Mouse (Mus musculus): ENCODE data around the gene Iqgap3.

Iqgap3 gene

DNA sequence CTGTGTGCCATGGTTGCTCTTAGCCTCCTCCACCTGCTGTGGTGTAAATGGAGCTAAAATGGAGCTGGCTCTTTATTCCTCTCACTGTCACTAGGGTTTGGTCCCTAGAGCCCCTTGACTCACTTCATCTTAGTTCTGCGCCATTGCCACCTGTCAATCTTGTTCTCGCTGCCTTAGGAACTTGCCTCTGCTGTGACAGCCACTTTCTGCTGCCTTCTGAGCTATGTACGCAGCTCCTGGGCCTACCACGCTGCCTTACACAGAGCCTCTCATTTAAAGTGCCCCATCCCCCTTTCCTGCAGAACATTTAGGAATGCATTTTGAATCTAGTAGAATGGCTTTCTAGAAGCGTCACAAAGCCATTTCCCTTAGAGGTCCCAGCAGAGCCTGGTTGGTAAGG lies 12.4 kb downstream of the Iqgap3 start:
- no peak for DNase-seq (ENCODE audit: low read depth, low spot score)

DNA sequence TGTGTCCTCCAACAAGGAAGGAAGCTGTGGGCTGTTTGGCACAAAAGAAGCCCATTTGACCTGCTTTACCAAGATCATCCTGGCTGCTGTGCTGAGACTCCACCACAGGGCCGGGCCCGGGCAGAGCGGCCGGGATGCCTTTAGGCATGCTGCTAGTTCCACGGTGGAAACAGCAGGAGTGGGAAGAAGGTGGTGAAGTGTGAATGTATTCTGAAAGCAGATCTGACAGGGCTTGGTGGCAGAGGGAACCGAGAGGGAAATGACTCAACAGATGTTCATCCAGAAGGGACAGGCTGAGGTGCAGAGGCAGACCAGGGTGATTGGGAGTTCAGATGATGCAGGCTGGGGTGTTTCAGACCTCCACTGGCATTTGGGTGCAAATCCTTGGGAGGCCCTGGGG lies 15.9 kb downstream of the Iqgap3 start:
- no peak for DNase-seq (ENCODE audit: low read depth, low spot score)

DNA sequence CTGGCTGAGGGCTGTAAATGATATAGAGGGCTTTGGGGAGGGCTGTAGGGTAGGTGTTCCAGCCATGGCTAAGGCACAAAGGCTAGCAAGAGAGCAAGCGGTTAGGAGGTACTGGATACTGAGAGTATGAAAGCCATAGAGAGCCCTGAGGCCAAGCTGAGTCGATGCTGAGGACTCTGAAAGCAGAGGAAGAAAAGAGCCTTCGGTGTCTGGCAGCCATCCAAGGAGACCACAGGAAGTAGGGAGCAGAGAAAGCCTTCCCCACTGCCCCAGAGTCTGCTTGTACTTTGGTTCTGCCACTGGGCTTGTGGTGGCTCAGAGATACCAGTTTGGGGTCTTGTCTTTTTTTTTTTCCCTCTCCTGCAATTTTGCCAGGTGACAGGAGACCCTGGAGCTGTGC lies 18.5 kb downstream of the Iqgap3 start:
- DNase-seq (ENCODE audit: low read depth, low spot score), result no peak

DNA sequence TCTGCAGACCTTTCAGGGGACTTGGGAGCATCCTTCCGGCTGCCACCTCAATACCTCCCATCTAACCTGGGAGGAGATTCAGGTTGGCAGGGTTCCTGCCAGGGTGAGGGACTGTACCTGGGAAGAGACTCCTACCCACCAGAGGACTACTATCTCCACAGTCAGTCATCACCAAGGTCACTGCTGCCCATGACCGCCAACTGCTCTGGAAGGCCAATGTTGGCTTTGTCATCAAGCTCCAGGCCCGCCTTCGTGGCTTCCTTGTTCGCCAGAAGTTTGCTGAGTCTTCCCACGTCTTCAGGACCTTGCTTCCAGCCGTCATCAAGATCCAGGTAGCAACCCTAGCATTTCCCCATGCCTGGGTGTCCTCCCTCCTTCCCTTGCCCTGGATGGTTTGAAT lies 20.0 kb downstream of the Iqgap3 start:
- no peak for DNase-seq (ENCODE audit: low read depth, low spot score)

DNA sequence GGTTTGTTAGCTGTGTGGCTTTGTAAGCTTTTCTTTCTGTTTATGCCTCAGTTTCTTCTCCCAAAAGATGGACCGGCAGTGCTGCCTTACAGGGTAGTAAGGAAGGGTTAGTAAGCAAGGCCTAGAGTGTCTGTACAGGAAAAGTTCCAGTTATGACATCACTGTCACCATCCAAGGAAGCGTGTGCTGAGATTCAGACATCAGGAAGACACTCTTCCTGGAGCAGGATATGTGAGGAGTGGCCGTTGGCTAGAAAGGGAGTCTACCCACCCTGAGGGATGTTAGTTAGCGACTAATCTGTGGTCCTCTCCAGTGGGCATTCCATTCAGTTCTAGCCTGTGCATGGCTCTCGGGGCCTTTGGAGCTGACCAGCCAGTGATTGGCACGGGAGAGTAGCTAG lies 20.4 kb downstream of the Iqgap3 start:
- DNase-seq (ENCODE audit: low read depth, low spot score), result no peak

DNA sequence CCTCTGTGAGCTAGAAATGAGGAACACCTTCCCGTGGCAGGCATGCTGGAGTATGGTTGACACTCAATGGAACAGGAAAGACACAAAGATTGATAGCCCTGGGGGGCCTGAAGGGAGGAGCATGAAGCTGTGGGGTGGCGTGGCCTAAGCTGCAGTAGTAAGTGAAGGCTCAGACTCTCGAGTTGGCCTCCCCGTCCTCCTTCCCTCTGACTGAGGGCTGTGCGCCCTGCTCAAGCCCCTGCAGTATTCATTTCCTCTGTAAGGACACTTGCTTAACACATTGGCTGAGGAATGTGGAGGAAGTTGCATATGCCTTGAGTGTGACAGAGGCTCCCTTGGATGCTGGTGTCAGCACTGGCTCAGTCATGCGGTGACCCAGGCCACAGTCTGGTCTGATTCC lies 20.8 kb downstream of the Iqgap3 start:
- DNase-seq (ENCODE audit: low read depth, low spot score), result no peak

DNA sequence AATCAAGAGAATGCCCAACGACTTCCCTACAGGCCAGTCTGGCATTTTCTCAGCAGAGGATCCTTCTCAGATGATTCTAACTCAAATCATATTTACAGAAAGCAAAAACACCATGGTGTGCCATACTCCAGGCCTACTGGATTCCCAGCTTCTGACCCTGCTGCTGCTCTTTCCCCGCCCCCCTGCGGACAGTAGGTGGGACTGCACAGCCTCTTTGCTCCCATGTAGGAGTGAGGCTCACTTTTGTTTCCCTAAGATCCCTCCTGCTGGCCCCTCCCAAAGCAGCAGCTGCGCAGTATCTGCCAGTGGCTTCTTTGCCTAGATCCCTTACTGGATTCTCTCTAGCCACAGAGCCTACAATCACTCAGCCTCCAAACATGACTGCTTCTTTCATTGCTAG lies 24.4 kb downstream of the Iqgap3 start:
- peak; percentile 76 for DNase-seq (ENCODE audit: low read depth, low spot score)

DNA sequence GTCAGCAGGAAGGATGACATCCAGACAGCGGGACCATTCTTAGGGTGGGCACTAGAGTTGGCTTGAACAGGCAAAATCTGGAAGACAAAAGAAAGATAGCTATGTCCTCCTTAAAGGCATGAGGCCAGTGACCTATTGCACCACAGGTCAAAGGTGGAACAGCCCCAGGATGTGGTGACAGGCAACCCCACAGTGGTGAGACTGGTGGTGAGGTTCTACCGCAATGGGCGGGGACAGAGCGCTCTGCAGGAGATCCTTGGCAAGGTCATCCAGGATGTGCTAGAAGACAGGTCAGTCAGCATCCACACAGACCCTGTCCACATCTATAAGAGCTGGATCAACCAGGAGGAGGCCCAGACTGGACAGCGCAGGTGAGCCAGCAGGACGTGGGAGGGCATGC lies 27.4 kb downstream of the Iqgap3 start:
- no peak for DNase-seq (ENCODE audit: low read depth, low spot score)

DNA sequence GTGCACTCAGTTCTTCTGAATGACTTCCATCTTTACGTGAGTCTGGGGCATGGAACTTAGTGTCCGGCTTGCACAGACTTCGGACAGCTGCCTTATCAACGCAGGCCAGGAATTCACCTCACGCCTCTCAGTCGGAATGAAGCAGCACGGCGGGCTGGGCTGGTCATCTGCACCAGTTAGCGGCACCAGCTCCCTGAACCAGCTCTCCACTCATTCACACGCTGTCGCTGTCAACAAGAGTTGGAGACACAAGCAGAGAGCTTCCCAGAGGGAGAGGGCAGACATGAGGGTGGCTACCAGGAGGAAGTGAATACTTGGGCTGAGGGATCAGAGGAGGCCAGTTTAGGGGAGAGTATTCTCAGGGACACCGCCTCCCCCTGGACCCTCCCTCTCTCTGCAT lies 32.6 kb downstream of the Iqgap3 start:
- DNase-seq (ENCODE audit: low read depth, low spot score), result no peak

DNA sequence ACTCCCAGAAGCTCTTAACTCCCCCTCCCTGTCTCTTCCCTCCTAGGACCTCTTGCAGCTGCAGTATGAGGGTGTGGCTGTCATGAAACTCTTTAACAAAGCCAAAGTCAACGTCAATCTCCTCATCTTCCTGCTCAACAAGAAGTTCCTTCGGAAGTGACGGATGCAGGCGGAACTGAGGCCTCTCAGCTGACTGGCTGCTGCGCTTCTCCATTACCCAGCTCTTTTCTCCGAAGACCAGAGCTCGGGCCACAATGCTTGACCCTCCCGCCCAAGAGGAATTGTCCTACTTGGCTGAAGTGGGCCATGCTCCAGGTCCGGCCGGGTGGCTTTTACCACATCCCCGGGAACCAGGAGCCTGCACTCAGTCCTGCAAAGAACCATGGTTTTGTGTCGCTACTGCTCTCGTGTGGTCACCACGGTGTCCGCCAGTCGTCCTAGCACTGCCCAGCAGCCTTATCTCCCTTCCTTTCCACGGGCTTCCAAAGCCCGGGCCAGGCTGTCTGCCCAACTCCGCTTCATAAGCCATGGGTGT lies 38.4 kb downstream of the Iqgap3 start:
- DNase-seq (ENCODE audit: low read depth, low spot score), result peak; percentile 87

DNA sequence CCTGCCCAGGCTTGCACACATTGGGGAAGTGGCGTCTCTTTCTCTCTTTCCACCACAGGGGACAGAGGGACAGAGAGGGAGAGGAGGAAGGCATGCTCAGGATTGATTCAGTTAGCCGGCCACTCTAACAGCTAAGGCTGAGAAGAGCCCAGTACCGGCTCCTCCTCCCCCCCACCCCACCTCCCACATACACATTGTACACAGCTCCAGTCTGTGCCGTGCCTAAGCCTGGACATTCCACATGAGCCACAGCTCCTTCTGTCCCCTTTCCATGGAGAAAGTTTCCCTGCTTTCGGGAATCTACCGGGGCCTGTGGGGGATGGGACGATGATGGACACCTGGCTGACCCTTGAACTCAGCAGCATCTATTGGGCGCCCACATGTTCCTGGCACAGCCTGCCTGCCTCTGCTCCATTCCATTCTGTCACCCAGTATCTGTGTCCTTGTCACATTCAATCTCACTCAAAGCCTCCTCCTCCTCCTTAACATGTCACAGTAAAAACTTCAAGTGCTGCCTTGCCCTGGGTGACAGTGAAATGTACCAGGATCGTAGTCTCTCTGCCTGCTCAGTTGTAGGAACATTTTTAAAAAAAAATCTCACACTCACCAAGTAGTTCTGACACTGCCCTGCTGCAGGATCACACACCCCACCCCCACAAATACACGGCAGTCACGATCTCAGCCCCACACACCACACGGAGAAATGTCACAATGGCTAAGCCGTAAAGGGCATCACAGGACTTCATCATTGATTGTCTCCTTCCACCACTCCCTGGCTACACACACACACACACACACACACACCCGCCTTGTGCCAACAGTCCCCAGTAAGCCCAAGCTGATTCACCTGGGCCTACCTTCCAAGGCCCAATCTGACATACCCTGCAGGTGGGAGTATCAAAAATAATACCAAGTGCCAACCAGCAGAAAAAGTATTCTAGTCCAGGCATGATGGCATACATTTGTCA lies 39.7 kb downstream of the Iqgap3 start:
- no peak for DNase-seq (ENCODE audit: low read depth, low spot score)

DNA sequence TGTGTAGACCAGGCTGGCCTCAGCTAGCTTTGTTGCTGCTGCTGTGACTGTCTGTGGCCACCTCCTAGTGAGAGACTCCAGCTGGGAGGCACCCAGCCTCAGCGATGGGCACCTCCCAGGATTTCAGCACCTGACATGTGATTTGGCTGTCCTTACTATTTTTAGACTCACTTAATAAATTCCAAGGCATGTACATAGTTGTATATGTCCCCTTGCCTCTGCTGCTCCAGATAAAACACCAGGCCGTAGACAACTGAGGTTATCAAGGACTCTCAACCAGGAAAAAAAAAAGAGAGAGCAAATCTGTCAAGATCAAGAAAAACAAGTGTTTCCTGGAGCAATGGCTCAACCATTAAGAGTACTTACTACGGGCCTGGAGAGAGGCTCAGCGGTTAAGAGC lies 43.4 kb downstream of the Iqgap3 start:
- no peak for DNase-seq (ENCODE audit: low read depth, low spot score)

DNA sequence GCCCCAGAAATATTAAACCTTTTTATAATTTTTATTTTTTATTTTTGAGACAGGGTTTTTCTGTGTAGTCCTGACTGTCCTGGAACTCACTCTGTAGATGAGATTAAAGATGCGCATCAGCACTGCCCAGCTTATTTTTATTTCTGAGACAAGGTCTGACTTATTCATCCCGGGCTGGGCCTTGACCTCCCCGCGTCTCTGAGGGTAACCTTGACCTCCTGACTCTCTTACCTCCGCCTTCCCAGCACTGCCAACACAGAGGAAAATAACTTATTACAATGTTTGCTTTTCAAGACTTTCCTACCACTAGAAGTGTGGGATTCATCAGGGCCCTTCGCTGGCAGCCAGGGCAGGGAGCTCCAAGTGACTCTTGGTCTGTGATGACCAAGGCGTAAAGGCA lies 44.4 kb downstream of the Iqgap3 start:
- no peak for DNase-seq (ENCODE audit: low read depth, low spot score)

DNA sequence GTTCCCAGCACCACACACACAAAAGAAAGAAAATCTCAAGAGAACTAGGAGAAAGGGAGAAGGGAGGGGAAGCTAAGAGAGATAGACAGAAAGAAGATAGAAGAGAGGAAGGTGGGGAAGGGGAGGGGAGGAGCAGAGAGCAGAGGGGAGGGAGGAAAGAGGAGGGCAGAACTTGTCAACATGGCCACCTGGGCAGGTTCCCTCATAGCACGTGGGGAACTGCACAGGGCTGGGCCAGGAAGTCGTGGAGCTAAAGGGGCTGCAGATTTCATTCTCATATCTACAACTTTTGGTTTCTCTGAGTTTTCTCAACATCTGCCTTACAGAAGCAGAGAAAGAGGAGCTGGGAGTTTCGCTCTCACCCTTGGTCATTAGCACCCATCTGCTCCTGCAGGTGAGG lies 45.9 kb downstream of the Iqgap3 start:
- DNase-seq (ENCODE audit: low read depth, low spot score), result no peak

DNA sequence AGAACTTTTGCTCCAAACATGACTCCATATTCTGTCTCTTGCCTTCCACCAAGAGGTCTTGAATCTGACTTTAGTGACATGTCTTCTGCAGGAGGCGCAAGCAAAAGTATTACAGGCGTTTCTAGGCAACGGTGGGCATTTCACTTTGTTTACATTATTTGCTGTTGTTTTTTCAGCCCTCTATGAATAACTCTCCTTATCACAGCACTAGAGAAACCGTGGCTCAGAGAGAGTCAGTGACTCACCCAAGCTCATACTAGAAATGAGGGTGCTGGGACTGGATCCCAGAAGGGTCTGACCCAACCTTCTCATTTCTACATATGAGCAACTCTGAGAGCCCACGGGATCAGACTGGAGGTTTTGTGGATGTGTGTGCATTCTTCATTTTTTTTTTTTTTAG lies 46.3 kb downstream of the Iqgap3 start:
- DNase-seq (ENCODE audit: low read depth, low spot score), result no peak

DNA sequence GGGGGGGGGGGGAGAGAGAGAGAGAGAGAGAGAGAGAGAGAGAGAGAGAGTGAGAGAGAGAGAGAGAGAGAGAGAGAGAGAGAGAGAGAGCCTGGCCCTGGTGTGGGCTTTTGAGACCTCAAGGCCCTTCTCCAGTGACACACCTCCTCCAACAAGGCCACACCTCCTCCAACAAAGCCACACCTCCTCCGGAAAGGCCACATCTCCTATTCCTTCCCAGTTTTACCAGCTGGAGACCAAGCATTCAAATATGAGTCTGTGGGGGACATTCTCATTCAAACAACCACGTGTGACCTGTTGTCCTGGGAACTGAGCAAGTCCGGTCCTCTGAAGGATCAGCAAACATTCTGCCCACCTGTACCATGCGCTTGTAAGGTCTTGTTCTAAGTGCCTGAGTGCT lies 47.2 kb downstream of the Iqgap3 start:
- DNase-seq (ENCODE audit: low read depth, low spot score), result peak; percentile 72

DNA sequence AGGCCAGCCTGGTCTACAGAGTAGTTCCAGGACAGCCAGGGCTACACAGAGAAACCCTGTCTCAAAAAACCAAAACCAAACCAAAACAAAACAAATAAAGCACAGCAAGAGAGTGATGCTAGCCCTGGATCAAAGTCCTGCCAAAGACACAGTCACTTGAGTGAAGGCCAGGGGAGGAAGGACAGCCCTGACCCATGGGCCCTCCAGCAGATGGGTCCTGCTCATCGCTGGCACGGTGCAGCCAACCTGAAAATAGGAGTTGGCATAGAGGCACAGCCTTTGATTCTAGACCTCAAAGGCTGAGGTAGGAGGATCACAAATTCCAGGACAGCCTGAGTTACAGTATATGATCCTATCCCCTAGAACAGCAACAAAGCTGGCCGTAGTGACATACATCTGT lies 49.3 kb downstream of the Iqgap3 start:
- no peak for DNase-seq (ENCODE audit: low read depth, low spot score)

DNA sequence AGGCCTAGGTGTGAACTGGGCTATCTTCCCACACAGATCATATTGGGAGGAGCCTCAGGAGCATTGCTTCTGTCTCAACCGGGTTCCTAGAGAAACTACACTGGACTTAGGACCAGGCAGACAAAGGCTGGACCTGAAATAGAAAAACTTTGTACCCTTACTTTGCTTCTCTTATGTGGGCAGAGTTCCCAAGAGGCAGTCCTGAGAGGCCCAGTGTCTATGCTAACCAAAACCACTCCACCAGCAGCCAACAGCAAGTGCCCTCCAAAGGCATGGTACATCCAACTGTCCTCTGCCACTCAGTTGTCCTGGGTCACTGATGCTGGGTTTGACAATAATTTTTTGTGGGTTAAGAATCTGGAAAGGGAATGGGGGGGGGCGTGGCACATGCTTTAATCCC lies 50.7 kb downstream of the Iqgap3 start:
- no peak for DNase-seq (ENCODE audit: low read depth, low spot score)

DNA sequence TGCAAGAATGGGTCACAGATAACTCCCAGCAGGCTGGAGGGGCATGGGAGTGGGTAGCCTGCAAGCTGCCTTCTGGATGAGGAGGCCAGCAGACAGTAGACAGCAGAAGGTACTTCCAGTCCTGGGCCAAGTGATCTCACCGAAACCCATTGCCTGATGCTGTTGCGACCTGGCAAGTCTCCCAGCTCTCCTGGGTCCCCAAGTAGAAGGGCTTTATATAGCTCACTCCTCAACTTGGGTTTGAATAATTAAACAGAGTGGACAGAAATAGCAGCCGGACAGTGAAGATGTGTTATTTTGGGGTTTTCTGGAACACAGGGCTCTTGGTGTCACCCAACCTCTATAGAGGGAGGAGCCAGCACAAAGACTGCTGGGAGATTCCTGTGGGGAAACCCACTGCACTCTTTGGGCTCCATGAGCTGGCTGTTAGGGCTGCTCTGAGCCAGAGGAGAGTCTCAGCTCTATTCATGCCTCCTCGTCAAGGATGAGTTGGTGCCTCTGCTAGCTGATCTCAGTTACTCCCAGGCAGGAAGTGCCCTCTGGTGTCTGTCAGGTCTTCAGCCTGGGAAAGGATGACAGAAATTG lies 51.5 kb downstream of the Iqgap3 start:
- no peak for DNase-seq (ENCODE audit: low read depth, low spot score)

DNA sequence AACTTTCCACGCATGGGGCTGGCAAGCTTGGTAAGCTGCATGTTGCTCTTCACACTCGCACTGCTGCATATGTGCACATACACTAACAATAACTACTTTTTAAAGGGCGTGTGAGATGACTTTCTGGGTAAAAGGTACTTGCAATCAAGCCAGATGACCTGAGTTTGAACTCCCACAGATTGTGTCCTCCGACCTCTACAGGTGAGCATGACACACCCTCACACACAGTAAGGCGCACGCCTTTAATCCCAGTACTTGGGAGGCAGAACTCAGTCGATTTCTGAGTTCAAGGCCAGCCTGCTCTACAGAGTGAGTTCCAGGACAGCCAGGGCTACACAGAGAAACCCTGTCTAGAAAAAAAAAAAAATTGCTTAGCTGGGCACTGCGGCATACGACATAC lies 54.6 kb downstream of the Iqgap3 start:
- DNase-seq (ENCODE audit: low read depth, low spot score), result no peak

DNA sequence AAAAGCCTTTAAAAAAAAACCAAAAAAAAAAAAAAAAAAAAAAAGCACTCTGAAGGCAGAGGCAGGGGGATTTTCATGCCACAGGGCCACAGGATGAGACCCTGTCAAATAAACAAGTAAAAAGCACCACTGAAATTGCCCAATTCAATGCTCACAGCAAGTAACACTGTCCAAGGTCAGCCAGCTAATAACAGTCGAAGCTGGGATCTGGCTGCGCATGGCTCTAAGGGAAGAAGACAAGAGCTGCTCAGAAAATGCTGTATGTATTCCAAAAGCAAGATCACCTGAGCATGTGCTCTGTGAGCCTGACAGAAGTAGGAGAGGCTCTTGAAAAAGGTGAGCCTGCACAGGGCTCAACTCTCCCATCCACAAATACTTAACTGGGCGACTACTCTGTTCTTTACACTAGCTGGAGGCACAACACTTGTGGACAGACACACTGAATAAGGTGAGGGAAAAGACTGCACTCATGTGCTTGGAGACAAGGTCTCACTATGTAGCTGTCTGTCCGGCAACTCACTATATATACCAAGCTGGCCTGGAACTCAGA lies 55.2 kb downstream of the Iqgap3 start:
- no peak for DNase-seq (ENCODE audit: low read depth, low spot score)

DNA sequence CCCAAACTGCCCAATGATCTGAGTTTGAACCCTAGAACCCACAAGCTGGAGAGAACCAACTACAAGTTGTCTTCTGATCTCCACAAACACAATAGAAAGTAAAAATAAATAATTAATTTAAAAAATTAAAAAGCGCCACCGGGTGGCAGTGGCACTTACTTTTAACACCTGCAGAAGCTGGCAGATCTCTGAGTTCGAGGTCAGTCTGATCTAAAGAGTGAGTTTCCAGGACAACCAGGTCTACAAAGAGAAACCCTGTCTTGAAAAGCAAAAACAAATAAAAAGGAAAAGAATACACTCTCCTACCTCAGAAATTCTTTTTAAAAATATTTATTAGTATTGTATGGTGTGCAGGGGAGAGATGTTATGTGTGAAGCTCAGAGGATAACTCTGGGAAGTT lies 56.0 kb downstream of the Iqgap3 start:
- DNase-seq (ENCODE audit: low read depth, low spot score), result no peak
